Mouse (Mus musculus): ENCODE measurements around the gene Dynlt1f. TPM values are rescaled to one million over a fixed set of nuclear protein-coding genes. Genes with fewer than 3 reads are reported as not detected.
"Not testable (repeated sequence)": the region's sequence is repeated elsewhere in the genome, so short reads cannot be mapped to it uniquely, and the experiment has no call there.

Gene Dynlt1f
- total RNA-seq, 2 experiments from 2014 or later: 14.6 to 24.2 TPM

DNA sequence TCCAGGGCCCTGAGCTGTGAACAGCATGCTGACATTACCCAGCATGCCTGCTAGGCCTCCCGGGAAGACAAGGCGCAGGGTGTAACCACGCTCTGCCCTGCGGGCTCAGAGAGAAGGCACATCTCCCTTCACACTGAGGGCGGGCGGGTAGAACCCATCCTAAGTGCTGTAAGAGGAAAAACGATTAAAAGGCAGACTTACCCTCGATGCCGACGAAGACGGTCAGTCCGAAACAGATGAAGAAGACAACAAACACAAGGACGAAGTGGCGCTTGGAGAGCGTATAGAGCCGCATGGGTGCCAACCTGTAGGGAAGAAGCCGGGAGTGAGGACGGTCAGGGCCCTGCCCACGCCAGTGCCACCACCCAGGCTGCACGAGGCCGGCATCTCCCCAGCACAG, 16.2 kb downstream of the Dynlt1f start:
- not testable (repeated sequence) for DNase-seq (ENCODE audit: low spot score in 2 of 2); H3K27ac ChIP-seq; H3K4me3 ChIP-seq

DNA sequence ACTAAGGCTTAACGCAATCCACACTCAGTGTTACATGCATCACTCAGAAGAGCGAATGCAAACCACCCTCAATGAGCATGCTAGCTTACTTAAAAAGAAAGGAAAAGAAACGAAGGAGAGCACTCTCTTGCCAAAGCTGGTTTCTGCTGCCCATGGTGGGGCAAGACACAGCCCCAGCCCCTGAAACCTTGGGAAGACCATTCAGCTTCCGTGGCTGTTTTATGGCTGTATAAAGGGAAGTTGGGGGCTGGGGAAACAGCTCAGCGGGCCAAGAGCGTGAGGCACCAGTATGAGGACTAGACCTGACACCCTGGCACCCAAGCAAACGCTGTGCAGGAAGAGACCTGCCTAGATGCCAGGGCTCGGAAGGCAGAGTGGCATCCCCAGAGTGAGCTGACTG, 17.3 kb downstream of the Dynlt1f start:
- DNase-seq (ENCODE audit: low spot score in 2 of 2); H3K4me3 ChIP-seq; H3K27ac ChIP-seq: not testable (repeated sequence)

DNA sequence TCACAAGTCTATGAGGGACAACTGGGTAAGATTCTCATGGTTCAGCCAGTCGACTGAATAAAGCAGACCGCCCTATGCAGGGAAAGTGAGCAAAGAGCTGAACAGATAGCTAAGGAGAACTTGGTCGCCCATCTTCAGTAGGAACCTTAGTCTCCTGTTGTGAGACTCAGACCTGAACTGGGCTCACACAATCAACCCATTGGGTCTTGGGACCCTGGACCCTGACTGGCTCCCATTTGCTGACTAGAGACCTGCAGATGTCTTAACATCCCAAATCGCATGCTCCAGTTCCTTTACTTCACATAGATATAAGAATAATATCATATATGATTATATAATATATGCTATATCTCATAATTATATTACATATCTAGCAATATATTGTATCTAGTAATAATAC, 18.3 kb downstream of the Dynlt1f start:
- not testable (repeated sequence) for H3K4me3 ChIP-seq; DNase-seq (ENCODE audit: low spot score in 2 of 2); H3K27ac ChIP-seq

DNA sequence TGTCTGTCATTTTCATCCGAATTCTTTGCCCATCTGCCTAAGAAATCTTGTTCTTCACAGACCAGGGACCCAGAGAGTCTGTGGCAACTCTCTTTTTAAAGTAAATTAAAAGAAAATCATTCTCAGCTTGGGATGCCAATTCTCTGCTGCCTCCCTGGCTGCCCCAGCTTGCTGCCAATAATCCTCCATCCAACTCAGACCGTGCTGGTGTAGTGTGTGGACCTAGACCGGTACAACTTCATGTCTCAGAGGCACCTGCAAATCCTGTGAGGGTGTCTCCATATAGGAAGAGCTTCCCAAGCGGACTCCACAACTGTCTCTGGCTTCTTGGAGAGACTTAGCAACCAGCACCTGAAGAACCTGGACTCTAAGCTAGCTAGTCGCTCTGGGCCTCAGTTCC, 18.8 kb downstream of the Dynlt1f start:
- Histone ChIP-seq H3K4me3 (no peak overlapping the region), H3K27ac (no peak overlapping the region)
- DNase-seq (ENCODE audit: low spot score in 2 of 2): no peak
- TF ChIP-seq CTCF (conservative IDR thresholded peaks at IDR 0.05): no peak

DNA sequence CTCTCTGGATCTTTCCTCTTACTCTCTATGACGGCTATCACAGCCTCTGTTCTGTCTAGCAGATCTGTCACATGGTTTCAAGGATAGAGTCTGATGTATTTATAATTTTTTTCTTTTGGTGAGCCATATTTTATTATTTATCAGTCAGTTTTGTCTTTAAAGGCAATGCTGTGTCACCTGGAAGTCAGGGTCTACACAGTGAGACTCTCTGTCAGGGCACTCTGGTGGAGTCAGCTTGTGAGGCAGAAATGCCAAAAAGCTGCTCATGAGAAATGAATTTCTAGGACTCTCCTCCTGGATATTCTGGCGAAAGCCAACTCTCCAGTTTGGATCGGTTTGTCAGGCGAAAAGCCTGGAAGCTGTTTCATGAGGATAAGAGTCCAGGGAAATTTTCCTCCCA, 19.9 kb downstream of the Dynlt1f start:
- not testable (repeated sequence) for H3K4me3 ChIP-seq; H3K27ac ChIP-seq; DNase-seq (ENCODE audit: low spot score in 2 of 2)

DNA sequence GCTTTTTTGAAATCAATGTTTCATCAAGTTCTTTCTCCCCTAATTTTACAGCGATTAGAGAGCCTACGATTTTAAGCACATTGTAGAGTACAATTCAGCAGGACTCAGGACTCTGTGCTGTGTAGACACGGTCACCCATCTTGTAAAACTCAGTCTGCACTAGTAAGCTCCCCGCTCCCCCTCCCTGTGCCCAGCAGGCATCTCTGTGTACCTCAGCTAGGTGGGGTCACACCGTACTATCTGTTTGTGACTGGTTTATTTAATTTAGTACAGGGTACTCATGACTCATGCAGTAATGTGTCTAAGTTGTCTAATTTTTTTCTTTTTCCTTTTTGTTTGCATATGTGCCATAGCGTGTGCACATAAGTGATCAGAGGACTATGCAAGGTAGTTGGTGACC, 22.9 kb downstream of the Dynlt1f start:
- not testable (repeated sequence) for H3K27ac ChIP-seq; H3K4me3 ChIP-seq; DNase-seq (ENCODE audit: low spot score in 2 of 2)

DNA sequence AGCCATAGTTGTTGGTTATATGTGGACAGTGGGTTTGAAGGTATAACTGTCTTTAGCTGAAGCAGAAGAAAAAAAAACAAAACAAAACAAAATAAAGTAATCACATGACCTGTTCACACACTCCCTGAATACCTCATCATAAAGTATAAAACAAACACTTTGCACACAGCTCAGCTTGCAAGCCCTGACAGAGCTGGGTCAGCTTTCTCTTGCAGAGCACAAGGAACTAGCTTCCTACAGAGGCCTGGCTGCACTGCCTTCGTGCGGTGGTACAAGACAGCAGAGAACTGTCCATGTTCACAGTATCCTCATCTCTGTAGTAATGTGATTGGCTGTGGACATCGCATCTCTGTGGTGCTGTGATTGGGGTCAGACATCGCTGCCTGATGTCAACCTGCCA, 25.3 kb downstream of the Dynlt1f start:
- H3K4me3 ChIP-seq; DNase-seq (ENCODE audit: low spot score in 2 of 2); H3K27ac ChIP-seq: not testable (repeated sequence)

DNA sequence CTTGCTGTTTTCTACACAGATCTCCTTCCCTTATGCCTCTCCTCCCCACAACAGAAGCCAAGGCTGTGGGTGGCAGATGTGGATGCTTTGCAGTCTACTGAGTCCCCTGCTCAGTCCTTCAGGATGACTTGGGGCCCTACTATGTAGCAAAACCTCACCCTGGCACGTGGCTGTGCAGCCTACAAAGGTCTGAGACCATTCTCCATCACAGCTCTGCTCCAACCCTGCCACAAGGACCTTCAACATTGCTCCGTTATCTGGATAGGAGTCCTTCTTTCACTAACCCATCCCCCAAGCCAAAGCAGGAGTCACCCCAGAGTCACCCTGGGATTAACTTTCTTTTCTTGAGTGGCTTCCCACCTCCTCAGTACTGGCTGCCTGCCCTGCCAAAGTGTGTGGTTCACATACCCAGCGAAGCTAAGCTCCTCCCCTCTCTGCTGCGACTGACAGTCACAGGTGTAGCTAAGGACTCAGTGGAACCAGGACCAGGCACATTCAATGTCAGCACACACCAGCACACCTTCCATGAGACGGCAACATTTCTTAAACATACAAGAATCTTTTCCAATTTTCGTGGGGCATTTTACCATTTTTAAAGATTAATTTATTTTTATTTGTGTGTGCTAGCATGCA, 30.7 kb downstream of the Dynlt1f start:
- H3K4me3 ChIP-seq; DNase-seq (ENCODE audit: low spot score in 2 of 2); H3K27ac ChIP-seq: not testable (repeated sequence)

DNA sequence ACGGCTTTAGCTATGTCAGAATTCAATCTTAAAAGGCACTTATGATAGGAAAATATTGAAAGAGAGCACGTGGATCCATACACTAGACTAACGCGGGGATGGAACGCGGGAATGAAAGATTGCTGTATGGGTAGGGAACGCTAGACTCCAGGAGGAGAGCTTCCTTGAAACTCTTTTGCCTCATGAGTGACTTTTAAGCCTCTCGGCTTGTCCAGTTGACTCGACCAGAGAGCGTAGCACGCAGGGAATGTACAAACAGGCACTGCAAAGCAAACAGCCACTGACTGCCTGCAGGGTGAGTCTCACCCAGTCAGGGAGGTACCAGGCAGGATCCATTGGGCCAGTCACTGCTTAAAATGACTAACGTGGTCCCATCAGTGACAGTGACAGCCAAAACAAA, 33.7 kb downstream of the Dynlt1f start:
- not testable (repeated sequence) for H3K27ac ChIP-seq; H3K4me3 ChIP-seq; DNase-seq (ENCODE audit: low spot score in 2 of 2)

DNA sequence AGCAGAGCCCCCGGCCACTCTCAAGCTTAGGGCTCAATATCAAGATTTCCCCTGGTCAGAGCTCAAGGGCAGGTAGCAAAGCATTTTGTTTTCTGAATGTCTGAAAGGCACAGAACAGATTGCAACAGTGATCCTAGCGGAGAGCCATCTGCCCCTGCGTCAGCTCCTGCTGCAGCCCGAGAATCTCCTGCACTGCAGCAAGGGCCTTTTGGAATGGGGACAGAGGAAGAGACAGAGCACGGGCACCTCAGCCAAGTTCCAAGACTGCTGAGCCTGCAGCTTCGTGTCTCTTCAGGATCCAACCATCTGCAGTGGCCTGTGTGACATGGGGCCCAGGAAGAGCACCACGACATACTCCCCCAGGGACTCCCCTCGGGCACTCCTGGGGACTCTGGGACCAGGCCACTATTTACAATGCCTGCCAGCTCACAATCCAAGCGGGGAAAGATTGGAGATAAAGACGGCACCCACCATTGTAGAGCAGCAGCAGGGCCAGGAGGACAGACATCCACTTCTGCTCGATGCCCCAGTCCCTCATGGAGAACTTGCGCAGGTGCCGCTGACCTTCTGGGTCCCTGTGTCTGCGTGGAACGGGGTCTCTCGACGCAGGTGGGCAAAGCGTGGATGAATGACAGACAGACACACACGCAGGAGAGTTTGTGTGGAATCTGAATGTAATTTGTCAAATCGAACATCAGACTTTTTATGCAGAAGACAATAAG, 34.8 kb downstream of the Dynlt1f start:
- DNase-seq (ENCODE audit: low spot score in 2 of 2); H3K4me3 ChIP-seq; H3K27ac ChIP-seq: not testable (repeated sequence)

DNA sequence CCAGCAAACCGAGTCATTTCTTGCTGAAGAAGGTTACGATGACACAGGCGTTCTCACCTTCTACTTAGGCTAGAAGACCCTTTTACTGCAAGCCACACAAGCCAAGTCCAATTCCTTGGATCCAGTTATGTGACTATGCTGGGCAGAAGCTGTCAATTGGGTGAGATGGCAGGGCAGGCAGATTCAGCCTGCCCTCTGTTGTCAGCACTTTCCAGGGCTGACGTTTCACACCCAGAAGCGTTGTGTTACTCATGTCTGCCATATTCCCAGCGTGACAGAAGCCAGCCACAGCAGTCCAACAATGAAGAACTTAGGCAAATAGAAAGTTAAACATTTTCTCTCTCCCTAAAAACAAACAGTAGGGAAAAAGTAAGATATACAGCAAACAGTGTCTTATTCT, 35.7 kb downstream of the Dynlt1f start:
- H3K4me3 ChIP-seq; H3K27ac ChIP-seq; DNase-seq (ENCODE audit: low spot score in 2 of 2): not testable (repeated sequence)

DNA sequence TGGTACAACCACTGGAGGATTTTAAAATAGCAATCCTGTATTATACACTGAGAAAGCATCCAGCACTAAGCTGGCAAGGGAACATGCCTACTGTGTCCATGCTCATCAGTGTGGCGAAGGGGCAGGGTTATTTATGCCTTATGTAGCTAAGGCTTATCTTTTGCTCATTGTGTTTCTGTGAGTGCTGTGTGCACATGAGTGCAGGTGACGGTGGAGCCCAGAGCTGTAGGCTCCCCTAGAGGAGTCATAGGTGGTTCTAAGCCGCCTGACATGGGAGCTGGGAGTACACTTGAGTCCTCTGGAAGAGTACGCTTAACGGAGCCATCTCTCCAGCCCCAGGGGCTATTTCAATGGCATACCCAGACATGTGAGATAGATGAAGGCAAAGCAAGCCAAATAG, 36.4 kb downstream of the Dynlt1f start:
- H3K27ac ChIP-seq; H3K4me3 ChIP-seq; DNase-seq (ENCODE audit: low spot score in 2 of 2): not testable (repeated sequence)

DNA sequence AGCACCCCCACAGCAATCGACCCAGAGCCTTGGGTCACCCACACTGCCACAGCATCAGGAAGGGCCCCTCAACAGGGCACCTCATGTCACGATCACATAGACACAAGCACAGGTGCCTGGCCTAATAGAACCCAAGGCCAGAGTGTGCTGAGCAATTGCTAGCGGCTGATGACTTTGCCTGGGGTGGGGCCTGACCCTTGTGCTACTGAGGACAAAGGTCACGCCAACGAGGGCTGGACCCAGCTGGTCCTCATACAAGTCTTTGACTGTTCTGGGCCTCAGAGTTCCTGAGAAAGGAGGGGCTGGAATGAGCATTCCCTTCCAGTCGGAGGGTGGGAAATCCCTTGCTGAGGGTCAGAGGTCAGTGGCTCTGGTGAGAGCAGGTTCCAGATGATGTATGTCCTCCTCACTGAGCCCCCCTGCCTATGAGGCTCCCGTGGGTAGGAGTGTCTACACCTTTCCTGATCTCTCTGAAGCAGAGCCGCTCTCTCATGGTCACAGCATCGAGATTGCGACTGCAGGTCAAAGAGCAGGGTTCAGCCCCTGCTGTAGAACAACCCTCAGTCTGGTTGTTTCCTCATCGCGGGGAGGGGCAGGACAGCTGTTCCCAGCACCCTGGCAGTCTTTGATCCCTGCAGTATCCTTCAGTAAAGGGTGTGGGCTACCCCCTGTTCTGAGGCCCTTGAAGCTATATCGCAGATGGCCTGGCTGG, 37.9 kb downstream of the Dynlt1f start:
- H3K4me3 ChIP-seq; H3K27ac ChIP-seq; DNase-seq (ENCODE audit: low spot score in 2 of 2): not testable (repeated sequence)

DNA sequence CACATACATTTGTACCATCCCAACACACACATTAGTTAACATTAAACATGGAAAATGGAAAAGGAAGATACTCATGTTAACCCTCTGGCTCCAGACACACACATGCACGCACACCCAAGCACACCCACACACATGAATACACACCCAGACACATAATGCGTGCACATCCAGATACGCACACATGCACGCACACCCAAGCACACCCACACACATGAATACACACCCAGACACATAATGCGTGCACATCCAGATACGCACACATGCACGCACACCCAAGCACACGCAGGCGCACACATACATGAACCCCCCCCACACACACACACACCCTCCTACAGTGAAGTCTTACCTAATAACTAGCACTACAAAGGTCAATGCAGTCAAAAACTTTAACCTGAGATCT, 39.0 kb downstream of the Dynlt1f start:
- not testable (repeated sequence) for H3K27ac ChIP-seq; DNase-seq (ENCODE audit: low spot score in 2 of 2); H3K4me3 ChIP-seq

DNA sequence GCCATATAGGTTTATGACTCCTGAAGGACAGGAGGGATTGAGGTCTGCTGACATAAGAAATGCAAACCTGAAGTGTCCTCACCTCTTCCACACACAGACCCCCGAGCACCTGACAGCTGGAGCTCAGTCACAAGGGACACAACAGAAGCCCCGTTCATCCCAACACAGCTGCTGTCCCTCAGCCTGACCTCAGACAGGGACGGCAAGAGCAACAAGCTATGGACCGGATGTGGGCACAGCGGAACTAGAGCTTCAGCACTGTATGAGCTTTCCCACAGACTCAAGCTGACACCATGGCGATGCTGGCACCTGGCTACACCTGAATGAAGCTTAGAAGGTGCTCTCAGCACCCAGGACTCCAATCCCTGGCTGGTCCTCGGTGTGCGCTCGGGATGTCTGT, 41.4 kb downstream of the Dynlt1f start:
- DNase-seq (ENCODE audit: low spot score in 2 of 2); H3K4me3 ChIP-seq; H3K27ac ChIP-seq: not testable (repeated sequence)

DNA sequence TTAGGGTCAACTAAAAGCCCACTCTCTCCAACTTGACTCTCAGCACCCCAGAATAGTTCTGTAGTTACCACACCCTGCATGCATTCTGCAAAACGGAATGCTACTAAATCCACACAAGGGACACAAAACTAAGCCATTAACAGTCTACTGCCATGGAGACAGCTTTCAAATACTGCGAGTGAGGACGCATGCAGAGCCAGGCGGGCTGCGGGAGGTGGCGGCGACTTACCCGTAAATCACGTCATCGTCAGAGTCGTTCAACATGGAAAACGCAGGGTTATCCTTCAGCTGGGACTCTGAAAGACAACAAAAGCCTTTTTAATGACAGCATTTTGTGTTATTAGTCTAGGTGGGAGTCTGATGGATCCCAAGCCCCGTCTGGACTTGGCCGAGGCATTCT, 42.2 kb downstream of the Dynlt1f start:
- not testable (repeated sequence) for H3K27ac ChIP-seq; H3K4me3 ChIP-seq; DNase-seq (ENCODE audit: low spot score in 2 of 2)

DNA sequence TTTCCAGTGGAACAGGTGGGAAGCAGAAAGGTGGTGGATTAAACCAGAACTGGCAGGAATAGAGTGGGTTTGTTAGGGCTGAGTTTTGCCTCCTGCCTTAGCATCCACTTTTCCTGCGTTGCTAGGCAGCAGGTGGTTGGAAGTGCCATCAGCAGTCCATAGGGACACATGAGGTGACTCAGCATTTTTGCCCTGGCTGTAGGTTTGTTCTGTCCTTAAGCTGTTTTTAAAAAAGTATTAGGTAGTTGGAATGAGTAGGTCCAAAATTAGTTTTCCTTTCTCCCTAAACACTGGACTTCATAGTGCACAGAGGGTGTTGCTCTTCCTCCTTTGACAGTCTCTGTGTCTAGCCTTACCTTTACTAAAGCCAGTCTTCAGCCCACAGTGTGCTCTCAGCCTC, 50.4 kb downstream of the Dynlt1f start:
- not testable (repeated sequence) for H3K27ac ChIP-seq; H3K4me3 ChIP-seq; DNase-seq (ENCODE audit: low spot score in 2 of 2)

DNA sequence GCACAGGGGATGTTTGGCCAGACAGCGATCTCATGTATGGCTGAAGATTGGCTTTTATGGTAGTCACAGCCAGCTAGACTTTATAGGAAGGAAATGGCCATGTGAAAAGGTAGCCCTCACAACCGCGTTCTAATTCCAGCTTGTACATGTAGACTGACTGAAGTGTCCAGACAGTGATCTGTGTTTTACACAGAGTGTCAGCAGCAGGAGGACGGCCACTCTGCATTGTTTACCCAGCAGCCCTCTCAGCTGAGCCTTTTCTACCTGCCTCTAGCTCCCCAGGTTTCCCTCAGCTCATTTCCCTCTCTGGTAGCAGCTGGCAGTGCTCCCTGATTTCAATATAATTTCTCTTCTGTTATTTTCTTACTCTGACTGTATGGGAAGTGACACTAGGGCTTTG, 53.5 kb downstream of the Dynlt1f start:
- H3K4me3 ChIP-seq; H3K27ac ChIP-seq; DNase-seq (ENCODE audit: low spot score in 2 of 2): not testable (repeated sequence)

All from layer of hippocampus, adult 2 months (tissue).